Mouse (Mus musculus): ENCODE results near the gene Krt33b. TPM values are rescaled to one million over a fixed set of nuclear protein-coding genes. Genes with fewer than 3 reads are reported as not detected.

The Krt33b gene
- not detected in 2 replicates for polyA plus RNA-seq (2012)

GRCm38 (mm10) chr11:100029768-100030167, at the start of gene Krt33b:
Gene Krt33b (minus strand): TSS chr11:100029868.
- Histone ChIP-seq H3K4me1 (ENCODE audit: control insufficient read depth) (no peaks in the 10 kb centered on the region), H3K36me3 (ENCODE audit: control insufficient read depth) (no peaks in the 10 kb centered on the region), H3K4me3 (replicated peaks) (no peak within 1 kb of the TSS), H3K9me3 (ENCODE audit: control insufficient read depth, low read length) (no peaks in the 10 kb centered on the region), H3K27me3 (ENCODE audit: control insufficient read depth) (no peaks in the 10 kb centered on the region)
- TF ChIP-seq GATA1 (IDR thresholded peaks at IDR 0.05; ENCODE audit: low read length) (no peak), TAL1 (IDR thresholded peaks at IDR 0.05; ENCODE audit: low read length) (no peak)

DNA sequence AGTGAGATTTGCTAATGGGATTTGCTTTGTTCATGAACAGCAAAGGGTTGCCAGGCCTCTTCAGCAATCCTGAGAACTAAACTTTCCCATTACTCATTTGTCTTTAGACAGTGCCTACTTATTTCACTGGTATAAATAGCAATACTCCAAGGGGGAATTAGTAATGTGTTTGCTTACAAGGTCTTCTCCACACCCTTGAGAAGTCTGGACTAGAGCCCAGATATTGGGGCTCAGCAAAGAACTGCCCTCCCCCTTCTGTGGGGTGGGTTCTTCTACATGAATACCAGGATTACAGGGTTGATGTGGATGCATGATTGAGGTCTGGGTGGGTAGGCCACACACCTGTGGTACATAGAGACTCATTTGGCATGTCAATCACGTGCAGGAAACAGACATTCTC, 44.2 kb upstream of the Krt33b start:
- Histone ChIP-seq H3K9me3 (ENCODE audit: control insufficient read depth, low read length) (no peaks in the 10 kb centered on the region), H3K27me3 (ENCODE audit: control insufficient read depth) (no peaks in the 10 kb centered on the region), H3K36me3 (ENCODE audit: control insufficient read depth) (no peaks in the 10 kb centered on the region), H3K4me3 (replicated peaks) (no peak overlapping the region), H3K4me1 (ENCODE audit: control insufficient read depth) (no peaks in the 10 kb centered on the region)
- TF ChIP-seq TAL1 (IDR thresholded peaks at IDR 0.05; ENCODE audit: low read length): no peak
- TF ChIP-seq GATA1 (IDR thresholded peaks at IDR 0.05; ENCODE audit: low read length): no peak

DNA sequence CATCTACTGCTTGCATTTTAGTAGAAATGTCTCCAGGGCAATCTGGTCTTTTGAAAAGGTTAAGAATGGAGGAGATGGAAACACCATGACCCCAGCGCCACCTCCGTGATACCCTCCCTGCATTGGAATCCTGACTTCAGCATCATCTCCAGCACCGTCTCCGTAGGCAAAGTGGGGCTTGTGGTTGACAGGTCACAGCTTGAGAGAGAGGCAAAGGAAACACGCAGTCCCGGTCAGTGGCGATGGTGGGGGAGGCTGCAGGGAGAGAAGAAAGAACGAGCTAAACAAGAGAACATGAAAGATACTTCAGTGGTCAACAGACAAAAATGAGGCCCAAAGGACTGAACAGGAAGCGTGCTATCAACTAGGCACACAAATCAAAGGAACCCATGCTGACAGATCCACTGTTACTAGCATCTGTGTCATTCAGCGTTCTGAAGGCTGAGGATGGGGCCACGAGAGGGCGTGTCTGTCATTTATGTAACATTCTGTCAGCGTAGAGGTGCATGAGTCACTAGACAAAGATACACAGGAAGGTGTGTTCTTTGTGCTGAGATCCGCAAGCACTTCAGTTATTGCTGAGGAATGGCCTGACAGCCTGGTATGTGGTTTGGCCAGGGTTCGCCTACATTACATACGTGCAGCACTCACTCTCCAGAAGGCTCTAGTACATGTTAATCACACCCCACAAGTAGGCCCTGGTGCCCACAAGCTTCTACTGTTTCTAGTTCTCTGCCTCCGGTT, 37.8 kb upstream of the Krt33b start:
- TF ChIP-seq TAL1 (IDR thresholded peaks at IDR 0.05; ENCODE audit: low read length): no peak
- H3K9me3 ChIP-seq (ENCODE audit: control insufficient read depth, low read length): no peaks in the 10 kb centered on the region
- H3K27me3 ChIP-seq (ENCODE audit: control insufficient read depth): no peaks in the 10 kb centered on the region

DNA sequence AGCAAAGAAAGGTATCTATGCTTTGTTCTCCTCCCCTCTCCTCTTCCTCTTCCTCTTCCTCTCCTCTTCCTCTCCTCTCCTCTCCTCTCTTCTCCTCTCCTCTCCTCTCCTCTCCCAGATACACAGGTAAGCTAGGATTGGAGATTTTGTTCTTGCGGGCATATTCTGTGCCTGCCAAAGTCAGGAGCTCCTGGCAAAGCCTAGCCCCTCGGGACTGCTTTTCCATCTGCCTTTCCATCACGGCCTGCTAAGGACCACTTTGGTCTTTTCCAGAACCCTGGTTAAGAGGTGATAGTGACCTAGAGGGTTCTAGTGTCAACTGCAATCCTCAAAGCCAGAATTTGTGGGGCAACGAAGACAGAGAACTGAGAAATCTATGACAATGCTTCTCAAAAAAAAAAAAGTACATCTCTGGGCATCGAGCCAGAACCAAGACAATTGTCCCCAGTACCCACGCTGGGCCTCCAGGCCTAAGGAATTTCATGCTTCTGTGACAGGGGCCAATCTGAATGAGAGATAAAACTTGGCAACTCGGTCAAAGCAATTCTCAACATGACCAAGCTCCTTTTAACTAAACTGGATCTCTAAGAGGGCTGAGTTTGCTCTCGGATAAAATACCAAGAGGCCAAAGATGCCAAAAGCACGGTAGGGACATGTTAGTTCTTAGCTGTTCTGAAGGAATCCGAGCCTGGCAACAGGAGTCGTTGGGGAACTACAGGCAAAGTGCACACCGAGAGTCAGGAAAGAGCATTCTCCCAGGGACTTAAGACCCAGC, 36.8 kb upstream of the Krt33b start:
- TF ChIP-seq TAL1 (IDR thresholded peaks at IDR 0.05; ENCODE audit: low read length) (no peak), GATA1 (IDR thresholded peaks at IDR 0.05; ENCODE audit: low read length) (no peak)
- H3K4me3 ChIP-seq (replicated peaks): no peak overlapping the region
- no peaks in the 10 kb centered on the region for H3K9me3 ChIP-seq (ENCODE audit: control insufficient read depth, low read length)
- H3K27me3 ChIP-seq (ENCODE audit: control insufficient read depth): no peaks in the 10 kb centered on the region
- no peaks in the 10 kb centered on the region for H3K36me3 ChIP-seq (ENCODE audit: control insufficient read depth)
- no peaks in the 10 kb centered on the region for H3K4me1 ChIP-seq (ENCODE audit: control insufficient read depth)

More for the DNA sequence above, 37.8 kb upstream of the Krt33b start:
- H3K4me1 ChIP-seq (ENCODE audit: control insufficient read depth): no peaks in the 10 kb centered on the region
- no peak overlapping the region for H3K4me3 ChIP-seq (replicated peaks)
- H3K36me3 ChIP-seq (ENCODE audit: control insufficient read depth): no peaks in the 10 kb centered on the region

DNA sequence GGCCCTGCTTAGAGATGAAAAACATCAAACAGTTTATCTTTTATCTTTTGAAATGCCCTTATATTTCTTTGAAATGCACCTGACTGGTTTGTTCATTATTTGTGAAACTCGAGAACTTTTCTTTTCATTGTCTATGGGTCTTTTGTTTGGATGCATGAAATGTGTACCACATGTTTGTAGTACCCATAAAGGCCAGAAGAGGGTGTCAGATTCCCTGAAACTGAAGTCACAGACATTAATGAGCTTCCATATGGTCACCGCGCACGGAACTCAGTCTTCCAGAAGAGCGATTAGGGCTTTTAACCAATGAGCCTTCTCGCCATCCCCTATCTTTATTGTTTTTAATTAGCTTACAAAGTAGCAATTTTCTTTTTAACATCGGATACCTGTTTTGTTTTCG, 29.2 kb upstream of the Krt33b start:
- H3K4me1 ChIP-seq (ENCODE audit: control insufficient read depth): no peaks in the 10 kb centered on the region
- no peaks in the 10 kb centered on the region for H3K9me3 ChIP-seq (ENCODE audit: control insufficient read depth, low read length)
- H3K4me3 ChIP-seq (replicated peaks): no peak overlapping the region
- TF ChIP-seq TAL1 (IDR thresholded peaks at IDR 0.05; ENCODE audit: low read length): no peak
- no peak for TF ChIP-seq GATA1 (IDR thresholded peaks at IDR 0.05; ENCODE audit: low read length)
- H3K36me3 ChIP-seq (ENCODE audit: control insufficient read depth): no peaks in the 10 kb centered on the region
- no peaks in the 10 kb centered on the region for H3K27me3 ChIP-seq (ENCODE audit: control insufficient read depth)

DNA sequence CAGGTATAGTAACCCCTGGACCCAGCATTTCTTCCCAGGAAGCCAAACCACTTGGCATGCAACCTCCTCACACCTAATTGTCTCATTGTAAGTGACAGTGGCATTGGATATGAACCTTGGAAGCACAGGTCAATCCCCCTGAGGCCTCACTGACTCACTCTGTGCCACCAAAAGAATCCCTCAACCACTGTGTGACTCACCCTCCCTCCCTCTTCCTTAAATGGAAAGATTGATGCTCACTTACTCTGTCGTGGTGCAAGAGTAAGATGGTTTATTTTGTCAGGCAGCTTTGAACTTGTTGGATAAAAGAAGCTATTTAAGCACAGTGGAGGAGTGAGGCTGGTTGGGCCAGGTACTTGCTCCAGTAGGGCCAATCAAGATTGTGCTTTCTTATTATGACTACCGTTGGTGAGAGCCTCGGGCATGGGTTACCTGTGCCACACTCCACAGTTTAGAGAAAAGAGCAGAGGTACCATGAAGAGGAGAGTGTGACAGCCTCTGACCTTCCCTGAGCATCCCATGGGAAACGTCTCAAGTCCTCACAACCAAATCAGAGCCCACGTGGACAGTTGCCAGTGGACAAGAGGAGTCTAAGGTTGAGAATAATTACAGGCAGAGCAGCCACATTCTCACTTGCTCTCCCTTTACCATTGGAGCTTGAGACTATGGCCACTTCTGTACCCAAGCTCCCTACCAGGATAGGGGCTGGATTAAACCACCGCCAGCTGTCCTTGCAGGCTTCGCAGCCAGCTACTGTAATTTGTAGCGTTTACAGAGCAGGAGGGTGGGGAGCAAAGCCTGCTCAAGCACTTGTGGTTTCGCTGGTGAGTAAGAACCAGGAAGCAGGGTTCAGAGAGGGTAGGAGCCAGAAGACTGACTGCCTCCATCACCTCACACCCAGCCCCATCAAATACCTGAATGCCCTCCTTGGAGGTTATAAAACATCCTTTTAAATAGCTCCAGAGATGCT, 26.3 kb upstream of the Krt33b start:
- TF ChIP-seq GATA1 (IDR thresholded peaks at IDR 0.05; ENCODE audit: low read length): no peak
- TF ChIP-seq TAL1 (IDR thresholded peaks at IDR 0.05; ENCODE audit: low read length): no peak
- Histone ChIP-seq H3K4me3 (replicated peaks) (no peak overlapping the region), H3K36me3 (ENCODE audit: control insufficient read depth) (no peaks in the 10 kb centered on the region), H3K9me3 (ENCODE audit: control insufficient read depth, low read length) (peaks cover 5% of the 10 kb centered on the region), H3K4me1 (ENCODE audit: control insufficient read depth) (no peaks in the 10 kb centered on the region), H3K27me3 (ENCODE audit: control insufficient read depth) (no peaks in the 10 kb centered on the region)

DNA sequence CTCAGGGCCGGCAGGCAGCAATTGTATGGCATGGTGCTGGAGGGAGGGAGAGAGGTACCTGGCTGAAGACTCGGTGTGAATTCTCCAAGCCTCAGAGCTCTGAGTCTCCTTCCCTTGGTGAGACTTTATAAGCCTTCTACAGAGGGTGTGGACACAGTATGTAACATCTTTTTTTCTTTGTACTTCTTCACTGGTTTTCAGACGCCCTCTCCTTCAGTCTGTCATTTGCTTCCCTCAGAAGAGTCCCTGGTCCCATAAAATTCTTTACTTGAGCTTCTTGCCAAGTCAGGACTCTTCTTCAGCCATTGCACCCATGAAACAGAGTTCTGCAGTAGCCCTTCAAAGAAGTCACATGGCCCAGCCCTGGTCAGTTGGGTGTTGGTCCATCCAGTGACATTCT, 20.8 kb upstream of the Krt33b start, which contains the start of gene Krt31:
Gene Krt31 (minus strand): TSS at position 101 of the 400 bp plus-strand sequence.
- peaks cover 10% of the 10 kb centered on the region for H3K9me3 ChIP-seq (ENCODE audit: control insufficient read depth, low read length)
- H3K4me1 ChIP-seq (ENCODE audit: control insufficient read depth): no peaks in the 10 kb centered on the region
- TF ChIP-seq GATA1 (IDR thresholded peaks at IDR 0.05; ENCODE audit: low read length) (no peak), TAL1 (IDR thresholded peaks at IDR 0.05; ENCODE audit: low read length) (no peak)
- H3K36me3 ChIP-seq (ENCODE audit: control insufficient read depth): no peaks in the 10 kb centered on the region
- H3K27me3 ChIP-seq (ENCODE audit: control insufficient read depth): no peaks in the 10 kb centered on the region
- H3K4me3 ChIP-seq (replicated peaks): no peak within 1 kb of the TSS

GRCm38 (mm10) chr11:100047193-100047592, 17.5 kb upstream of the Krt33b start:
- peaks cover 5% of the 10 kb centered on the region for H3K9me3 ChIP-seq (ENCODE audit: control insufficient read depth, low read length)
- H3K4me1 ChIP-seq (ENCODE audit: control insufficient read depth): no peaks in the 10 kb centered on the region
- no peak overlapping the region for H3K4me3 ChIP-seq (replicated peaks)
- H3K36me3 ChIP-seq (ENCODE audit: control insufficient read depth): no peaks in the 10 kb centered on the region
- H3K27me3 ChIP-seq (ENCODE audit: control insufficient read depth): no peaks in the 10 kb centered on the region
- TF ChIP-seq GATA1 (IDR thresholded peaks at IDR 0.05; ENCODE audit: low read length) (no peak), TAL1 (IDR thresholded peaks at IDR 0.05; ENCODE audit: low read length) (no peak)
